Mouse (Mus musculus) brain, embryonic 18.5 days (tissue): ENCODE measurements around the gene Fahd1.

ENCODE experiments used
- DNase-seq: peaks from one replicate; pipeline ENCODE4 v3.0.0-alpha.2; 2012; ENCODE audit warnings: low read depth, low spot score

Gene Fahd1

GRCm38 (mm10) chr17:24885356-24886133 is 35.4 kb upstream of the Fahd1 start:
- DNase-seq = no peak

GRCm38 (mm10) chr17:24884391-24884790 is 34.2 kb upstream of the Fahd1 start:
- DNase-seq = no peak

GRCm38 (mm10) chr17:24881738-24882440 is 31.7 kb upstream of the Fahd1 start:
- DNase-seq = no peak

DNA sequence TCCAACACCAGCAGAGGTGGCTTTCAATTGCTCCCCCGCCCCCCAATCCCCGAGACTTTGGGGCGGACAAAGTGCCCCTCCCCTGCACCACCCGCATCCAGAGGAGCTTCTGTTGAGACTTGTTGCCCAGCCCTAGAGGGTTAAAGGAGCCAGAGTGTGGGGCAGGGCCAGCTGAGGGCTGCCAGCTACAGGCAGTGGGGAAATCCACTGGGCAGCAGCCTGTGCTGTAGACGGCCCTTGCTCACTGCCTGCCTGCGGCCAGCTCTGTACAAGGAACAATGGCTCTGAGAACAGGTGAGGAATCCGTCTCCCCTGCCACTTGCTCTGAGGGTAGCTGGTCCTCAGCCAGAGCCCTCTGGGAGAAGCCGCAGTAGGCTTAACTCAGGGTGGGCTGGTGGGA is 28.4 kb upstream of the Fahd1 start:
- DNase-seq = no peak

- DNase-seq = no peak
Measured at GRCm38 (mm10) chr17:24878117-24878397, 27.9 kb upstream of the Fahd1 start.

- no peak for DNase-seq
Measured at GRCm38 (mm10) chr17:24877336-24878116, 27.4 kb upstream of the Fahd1 start.

DNA sequence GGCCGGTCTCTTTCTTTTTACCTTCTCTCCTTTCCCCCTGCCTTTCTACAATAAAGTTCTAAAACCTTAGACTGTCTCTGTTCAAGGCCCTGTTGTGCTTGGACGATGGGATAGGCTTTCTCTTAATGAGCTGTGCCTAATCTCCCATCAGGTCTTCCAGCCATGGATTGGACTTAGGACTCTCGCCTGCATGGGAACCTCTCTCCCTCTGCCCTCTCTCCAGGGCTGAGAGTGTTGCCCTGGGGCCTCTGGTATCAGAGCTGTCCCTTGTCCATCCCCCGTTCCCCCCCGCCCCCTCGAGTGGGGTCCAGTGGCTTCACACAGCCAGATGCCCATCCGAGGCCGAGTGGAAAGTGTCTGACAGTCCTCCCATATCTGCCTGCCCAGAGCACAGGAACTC is 24.8 kb upstream of the Fahd1 start:
- DNase-seq = no peak

DNA sequence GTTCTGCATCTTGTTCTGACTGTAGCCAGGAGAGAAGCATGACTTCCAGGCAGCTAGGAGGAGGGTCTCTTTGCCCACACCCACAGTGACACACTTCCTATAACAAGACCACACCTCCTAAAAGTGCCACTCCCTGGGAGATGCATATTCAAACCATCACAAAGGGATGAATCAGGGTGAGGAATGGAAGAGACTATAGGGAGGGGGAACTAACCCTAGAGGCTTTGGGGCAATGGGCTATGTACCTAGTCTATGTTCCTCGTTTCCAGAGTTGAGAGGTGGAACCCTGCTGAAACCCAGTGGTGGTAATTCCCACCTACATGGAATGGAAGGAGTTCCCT is 24.2 kb upstream of the Fahd1 start:
- no peak for DNase-seq

GRCm38 (mm10) chr17:24873695-24874404 is 23.7 kb upstream of the Fahd1 start:
- no peak for DNase-seq

DNA sequence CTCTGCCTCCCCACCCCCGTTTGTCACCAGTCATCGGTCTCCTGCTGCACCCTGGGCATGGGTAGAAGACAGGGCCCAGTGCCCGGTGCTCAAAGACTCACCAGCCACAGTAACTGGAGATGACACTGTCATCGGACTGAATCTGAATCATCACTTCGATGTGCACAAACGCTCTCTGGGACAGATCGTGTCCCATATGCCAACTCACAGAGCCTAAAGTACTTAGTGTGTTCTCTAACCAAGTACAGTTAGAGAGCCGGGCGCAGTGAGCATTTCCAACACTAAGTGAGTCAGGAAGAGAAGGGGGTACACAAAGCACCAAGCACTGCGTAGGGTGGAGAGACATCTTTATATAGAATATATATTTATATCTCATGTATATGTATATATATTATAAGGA is 17.8 kb upstream of the Fahd1 start:
- no peak for DNase-seq

GRCm38 (mm10) chr17:24865776-24866175 is 15.6 kb upstream of the Fahd1 start, which contains the start of gene Igfals:
TSS of gene Igfals (plus strand) at chr17:24865997.
- DNase-seq = no peak

GRCm38 (mm10) chr17:24861785-24862184 is 11.6 kb upstream of the Fahd1 start:
- no peak for DNase-seq

GRCm38 (mm10) chr17:24860076-24860475 is 9.9 kb upstream of the Fahd1 start:
- DNase-seq = no peak

DNA sequence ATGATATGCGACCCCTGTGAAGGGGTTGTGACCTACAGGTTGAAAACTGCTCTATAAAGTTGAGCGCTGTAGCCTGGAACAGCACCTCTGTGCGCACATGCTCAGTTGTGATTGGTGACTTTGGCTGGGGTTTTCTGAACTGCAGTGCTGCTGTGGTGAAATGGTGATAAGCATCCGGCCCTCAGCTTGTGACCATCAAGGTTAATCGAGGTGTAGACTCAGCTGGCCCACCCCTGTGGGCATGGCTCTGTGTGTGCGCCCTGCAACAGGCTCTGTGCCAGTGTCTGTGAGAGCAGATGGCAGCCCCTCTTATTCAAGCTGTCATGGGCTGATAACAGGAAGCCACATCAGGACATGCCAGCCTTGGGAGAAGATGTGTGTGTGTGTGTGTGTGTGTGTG is 8.8 kb upstream of the Fahd1 start:
- DNase-seq = no peak

GRCm38 (mm10) chr17:24857831-24858470 is 7.8 kb upstream of the Fahd1 start:
- DNase-seq = no peak

DNA sequence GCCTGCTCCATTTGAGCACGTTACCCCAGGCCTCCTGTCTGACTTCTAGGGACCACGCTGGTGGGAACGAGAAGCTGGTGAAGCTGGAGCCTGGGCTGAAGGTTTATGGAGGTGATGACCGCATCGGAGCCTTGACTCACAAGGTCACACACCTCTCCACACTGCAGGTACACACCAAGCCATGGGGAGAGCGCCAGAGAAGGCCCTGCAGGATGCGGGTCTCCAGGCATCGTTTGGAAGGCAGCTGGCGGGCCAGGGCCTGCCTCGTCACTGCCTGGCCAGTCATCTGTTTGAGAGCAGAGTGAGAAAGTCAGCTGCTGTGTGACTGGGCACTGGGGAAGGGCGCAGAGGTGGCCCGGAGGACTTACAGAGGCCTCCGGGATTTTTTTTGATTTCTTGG is 6.4 kb upstream of the Fahd1 start:
- no peak for DNase-seq

DNA sequence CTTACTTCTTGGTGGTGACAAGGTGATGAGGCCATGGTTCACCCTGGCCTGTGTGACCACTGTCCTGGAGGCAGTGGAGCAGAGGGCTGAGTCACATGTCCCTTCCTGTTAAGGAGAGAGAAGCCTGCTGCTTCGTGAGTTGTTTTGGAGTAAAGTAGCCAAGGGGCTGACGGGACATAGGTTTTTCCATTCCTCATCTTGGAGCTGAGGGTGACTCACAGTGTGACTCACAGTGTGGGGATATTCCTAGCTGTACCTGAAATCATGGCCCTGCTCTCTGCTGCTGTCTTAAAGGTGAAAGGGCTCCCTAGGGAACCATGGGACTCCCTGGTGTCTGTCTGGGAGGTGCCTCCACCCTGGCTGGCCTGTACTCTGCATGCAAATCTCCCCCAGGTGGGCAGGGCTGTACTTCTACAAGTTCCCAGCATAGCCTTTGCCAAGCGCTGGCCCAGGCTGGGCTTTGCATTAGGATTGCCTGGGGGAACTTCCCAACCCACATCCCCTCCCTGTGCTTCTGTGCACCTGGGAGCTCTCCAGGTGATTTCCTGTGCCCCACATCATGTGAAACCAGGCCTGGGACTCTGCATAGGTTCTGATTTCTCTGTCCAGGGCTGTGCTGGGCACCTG is 5.8 kb upstream of the Fahd1 start:
- no peak for DNase-seq

DNA sequence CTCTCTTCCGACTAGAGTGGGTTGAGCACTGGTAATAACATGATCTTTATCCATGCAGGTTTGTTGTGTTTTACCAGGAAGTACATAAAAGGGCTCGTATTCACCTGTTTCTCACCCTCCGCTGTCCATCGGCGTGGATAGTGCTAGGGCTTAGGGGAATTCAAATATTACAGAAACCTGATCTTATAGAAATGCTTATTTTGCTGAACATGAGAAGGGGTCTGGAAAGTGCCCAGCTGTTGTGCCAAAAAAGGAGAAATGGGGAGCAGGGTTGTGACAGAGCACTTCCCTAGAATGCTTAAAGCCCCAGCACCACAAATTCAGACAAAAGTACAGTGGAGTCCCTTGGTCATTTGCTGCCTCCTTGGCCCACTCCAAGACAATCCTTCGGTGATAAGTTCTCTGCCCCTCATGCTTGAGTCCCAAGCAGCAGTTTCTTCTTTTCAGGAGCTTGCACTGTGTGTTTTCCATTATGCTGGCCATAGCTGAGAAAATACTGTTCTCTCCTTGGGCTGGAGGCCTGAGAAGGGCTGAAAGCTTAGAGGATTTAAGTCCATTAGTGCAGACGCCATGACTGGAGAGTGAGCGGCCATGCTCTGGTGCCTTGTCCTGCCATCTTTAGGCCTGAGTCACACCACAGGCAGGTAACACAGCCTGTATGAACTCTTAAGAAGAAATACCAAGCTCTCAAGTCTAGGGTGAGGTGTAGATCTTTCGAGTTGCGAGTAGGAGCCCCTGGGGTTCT is 1.4 kb upstream of the Fahd1 start:
- no peak for DNase-seq

DNA sequence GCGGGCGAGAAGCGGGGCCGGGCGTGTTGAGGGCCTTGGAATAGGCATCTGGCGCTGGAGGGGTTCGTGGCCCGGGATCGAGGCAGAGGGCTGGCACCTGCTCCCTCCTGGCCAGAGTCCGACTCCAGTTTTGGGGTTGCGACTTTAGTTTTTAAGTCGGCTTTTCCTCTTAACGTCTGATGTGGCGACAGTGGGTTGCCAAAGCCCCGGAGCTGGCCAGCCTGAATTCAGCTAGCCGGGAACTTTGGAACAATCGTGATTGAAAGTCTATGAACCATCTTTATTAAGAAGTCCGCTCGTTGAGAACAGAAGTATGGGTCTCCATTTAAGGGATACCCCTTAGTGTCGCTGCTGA is 586 bp upstream of the Fahd1 start:
- DNase-seq = no peak

GRCm38 (mm10) chr17:24849733-24850064 is 465 bp downstream of the Fahd1 start:
- no peak for DNase-seq

DNA sequence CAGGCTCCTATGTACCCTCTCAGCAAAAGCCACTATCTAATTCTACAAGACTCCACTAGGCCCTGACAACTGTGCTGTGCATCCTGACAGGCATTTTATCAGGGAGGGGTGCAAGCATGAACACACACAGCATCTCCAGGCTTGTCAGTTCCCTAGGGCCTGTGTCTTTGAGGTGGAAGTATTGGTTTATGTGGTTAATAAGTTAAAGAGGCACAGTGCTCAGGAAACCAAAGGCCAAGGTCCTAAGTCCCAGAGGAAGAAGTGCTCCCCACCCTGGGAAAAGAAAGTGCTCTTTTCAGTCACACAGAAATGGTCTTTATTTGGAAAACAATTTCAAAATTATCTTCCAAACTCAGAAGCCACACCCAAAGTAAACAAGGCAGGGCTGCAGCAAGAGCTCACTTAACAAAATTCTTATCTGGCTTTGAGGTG is 1.5 kb downstream of the Fahd1 start:
- no peak for DNase-seq
